Mouse (Mus musculus): Measurements from ENCODE around the gene Ano5.

Ano5 gene

DNA sequence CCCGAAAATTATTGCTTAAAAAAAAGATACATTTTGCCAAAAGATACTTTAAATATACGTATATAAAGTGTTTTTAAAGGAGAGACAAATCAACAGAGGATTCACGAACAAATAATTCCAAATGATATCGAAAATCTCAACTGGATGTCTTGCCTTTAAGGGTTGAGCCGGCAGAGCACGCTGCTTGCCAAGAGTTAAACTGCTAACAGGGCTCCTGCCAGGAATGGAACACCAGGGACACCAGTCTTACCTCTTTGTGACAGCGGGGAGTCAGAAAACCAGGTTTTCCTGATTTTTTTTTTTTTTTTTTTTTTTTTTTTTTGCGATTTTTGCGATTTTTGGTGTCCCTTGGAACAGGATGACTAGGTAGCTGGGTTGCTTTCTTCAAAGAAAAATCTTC, 117.5 kb downstream of the Ano5 start:
- no peak for DNase-seq (ENCODE audit: low spot score in 2 of 2)

DNA sequence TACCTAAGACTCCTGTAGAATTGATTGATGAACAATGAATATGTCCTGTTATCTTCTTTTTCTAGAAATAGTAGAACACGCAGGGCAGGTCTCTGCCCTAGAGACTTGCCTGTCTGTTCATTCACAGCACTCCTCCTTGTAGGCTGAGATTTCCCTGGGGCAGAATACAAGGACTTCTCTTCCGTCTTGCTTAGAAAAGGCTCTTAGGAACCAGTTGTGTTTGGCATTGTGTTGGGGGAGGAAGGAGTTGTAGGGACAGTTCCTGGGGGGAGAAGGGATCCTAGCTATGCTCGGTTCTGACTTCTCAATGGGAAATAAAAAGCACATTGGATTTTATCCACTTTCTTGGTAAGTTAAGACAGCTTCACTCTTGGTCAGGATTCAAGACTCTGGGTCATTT, 118.4 kb downstream of the Ano5 start:
- no peak for DNase-seq (ENCODE audit: low spot score in 2 of 2)

DNA sequence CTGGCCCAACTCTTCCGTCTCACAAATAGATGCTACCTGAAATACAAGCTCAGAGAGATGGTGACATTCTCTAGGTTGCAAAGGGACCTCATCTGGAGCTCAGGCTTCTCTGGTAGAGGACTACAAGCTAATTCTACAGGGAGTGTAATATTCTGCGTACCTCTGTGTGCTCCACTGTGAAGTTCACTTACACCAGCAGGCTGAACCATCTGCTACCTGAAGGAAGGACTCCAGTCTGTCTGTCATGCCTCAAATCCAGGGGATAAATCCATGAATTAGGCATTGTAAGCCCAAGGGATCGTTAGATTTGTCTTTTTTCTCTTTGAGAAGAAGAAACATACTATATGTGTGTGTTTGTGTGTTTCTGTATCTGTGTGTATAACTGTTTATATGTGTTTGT, 120.3 kb downstream of the Ano5 start:
- DNase-seq (ENCODE audit: low spot score in 2 of 2), result no peak

DNA sequence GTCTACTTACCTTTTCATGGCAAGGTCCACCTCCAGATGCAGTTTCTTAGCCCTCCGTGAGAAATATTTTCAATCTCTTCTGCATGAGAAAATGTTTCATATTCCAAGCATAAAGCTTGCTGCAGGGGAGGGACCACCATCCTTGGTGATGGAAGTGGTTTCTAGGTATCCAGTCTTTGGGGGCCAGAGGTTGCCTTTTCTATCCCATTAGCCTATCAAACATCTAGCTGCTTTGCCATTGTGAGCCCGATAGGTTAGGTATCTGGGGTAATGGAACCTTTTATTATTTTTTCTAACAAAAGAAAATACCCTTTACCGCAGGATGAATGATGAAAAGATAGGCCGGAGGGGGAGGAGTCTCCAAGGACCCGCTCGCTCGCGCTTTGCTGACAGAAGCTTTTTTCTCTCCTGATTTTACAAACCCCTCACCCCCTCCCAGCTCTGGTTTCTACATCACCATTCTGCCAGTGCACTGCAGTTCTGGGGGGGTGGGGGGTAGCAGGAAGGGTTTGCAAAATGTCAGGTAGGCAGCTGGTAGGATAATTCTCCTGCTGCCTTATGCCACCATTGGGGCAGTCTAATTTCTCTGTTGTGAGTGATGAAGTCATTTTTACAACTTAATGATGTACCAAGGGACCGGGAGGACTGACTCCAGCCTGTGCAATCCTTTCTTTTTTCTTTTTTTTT, 121.9 kb downstream of the Ano5 start:
- no peak for DNase-seq (ENCODE audit: low spot score in 2 of 2)

DNA sequence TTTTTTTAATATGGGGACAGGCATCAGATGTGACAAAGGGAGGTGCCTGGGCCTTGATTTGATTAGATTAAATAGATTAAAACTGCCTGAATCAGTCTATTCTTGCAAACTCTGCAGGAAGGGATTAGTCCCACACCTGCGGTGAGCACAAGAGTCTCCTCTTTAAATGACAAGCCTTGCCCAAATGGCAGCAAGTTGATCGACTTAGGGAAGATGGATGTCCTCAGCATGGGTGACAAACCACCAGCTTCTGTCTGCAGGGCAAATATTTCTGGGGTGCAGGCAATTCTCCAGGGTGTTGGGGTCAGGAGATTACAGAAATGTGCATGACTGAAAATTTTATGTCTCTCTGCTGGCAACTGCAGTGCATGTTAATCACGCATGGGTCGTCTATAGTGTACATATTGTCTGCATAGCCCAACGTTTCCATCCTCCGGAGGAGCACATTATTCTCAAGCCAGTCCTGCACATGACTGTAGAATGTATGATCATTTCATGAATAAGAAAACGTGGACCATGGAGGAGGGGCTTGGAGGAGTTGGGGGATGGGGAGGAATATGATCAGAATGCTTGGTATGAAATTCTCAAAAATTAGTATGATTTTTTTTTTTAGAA, 122.5 kb downstream of the Ano5 start:
- no peak for DNase-seq (ENCODE audit: low spot score in 2 of 2)

All from frontal cortex, postnatal 36 days (tissue).